Mouse (Mus musculus) thymus, adult 2 months (tissue): Measurements from ENCODE around the gene Plekhm1.

Experiments used
- CTCF ChIP-seq: fragments of 200-500 bp; IDR thresholded peaks from 2 replicates; pipeline ENCODE4 v1.5.1; 2012; ENCODE audit warnings: mild to moderate bottlenecking, control low read depth, low read length, moderate library complexity, borderline replicate concordance; ENCODE audit not compliant: control insufficient read depth, poor library complexity, insufficient read depth; ENCODE audit errors: extremely low read depth
- POLR2A ChIP-seq: fragments of 200-500 bp; IDR thresholded peaks from 2 replicates; pipeline ENCODE4 v1.6.1; 2012; ENCODE audit warnings: mild to moderate bottlenecking, low read length, control low read depth, moderate library complexity; ENCODE audit not compliant: control insufficient read depth, poor library complexity, insufficient read depth; ENCODE audit errors: extremely low read depth

GRCm38 (mm10) chr11:103337180-103337579 lies 75.3 kb downstream of the Plekhm1 start:
- TF ChIP-seq POLR2A (no peak), CTCF (no peak)
